Mouse (Mus musculus) myocyte (in vitro differentiated cells): ENCODE data around the gene Ttc28.

Source experiments
- POLR2A ChIP-seq: IDR thresholded peaks from one replicate; pipeline ENCODE4 v1.6.1; 2011; ENCODE audit warnings: low read depth, mild to moderate bottlenecking, control low read depth, moderate library complexity; ENCODE audit not compliant: insufficient read length
- POLR2AphosphoS2 ChIP-seq: IDR thresholded peaks from one replicate; pipeline ENCODE4 v1.6.1; 2011; ENCODE audit warnings: low read depth, control low read depth; ENCODE audit not compliant: insufficient read length
- USF1 ChIP-seq: IDR thresholded peaks from one replicate; pipeline ENCODE4 v1.6.1; 2011; ENCODE audit warnings: low read depth, mild to moderate bottlenecking, control low read depth, moderate library complexity

DNA sequence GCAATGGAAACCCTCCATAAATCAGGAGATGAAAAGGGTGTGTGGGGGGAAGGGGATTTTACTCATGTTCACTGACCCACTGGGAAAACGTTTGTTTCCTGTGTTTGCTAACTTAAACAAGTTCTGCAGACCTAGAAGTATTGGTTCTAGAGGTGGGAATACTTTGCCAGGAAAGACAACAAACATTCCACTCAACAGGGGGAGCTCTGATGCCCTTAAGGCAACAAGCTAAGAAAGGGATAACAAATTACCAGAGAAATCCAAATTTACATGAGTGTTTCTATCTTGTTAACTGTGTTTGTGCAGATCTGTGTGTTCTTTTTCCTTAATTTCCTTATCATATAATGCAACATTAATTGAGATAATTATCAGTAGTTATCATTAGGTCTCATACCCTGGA, 446.2 kb downstream of the Ttc28 start:
- TF ChIP-seq POLR2AphosphoS2 (no peak), POLR2A (no peak), USF1 (no peak)
